Mouse (Mus musculus) kidney, adult 11 months (tissue): ENCODE results near the gene Kremen1.

Source experiments
- DNase-seq: peaks from one replicate; pipeline ENCODE4 v3.0.0; 2022

The Kremen1 gene

DNA sequence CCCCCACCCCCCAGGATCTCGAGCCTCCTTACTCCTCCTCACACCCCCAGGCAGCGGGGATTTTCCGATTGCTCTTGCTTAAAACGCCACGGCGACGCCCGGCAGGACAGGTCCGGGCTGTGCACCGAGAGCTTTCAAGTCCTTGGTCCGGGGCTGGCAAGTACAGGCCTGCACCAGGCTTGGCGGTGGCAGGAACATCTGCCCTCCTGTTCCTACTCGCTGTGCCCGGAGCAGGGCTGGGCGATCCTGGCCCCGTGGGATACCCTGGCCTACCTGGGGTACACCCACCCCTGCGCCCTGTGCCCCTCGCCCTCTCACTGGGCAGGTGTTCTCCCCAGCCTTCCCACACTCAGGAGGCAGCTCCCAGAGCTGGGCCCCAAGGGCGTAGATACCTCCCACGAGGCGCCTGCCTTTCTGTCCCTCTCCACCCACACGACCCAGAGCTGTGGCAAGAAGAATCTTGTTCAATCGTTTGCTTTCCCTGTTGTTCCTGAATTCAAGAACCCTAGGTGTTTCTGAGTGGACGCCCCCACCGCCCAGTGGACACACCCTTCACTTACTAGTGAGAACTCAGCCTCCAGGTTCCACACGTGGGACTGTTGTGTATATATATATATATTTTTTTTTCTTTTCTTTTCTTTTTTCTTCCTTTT is 1.8 kb upstream of the Kremen1 start:
- no peak for DNase-seq

DNA sequence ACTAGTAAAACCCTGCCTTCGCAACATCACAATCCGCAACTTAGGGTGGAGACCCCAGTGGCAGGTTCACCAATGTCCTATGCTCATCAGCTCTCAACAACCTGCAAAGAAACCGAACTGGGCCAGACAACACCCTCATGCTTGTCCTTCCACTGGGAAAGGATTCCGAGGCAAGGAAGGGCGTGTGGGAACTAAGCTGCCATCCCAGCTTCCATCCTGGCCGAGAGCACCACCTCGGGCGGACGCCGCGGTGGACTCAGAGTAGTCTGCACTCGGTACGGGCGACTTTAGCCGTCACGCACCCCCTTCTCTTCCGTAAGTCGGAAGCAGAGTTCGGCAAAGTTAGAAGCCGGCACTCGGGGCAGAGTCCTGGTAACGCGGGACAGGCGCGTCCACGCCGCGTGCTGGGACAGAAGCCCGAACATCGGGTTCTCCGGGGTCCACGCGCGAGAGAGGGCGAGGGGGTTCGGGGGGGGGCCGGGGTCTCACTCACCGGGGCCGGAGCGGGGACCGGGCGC is 357 bp downstream of the Kremen1 start:
- DNase-seq: peak; percentile 38

DNA sequence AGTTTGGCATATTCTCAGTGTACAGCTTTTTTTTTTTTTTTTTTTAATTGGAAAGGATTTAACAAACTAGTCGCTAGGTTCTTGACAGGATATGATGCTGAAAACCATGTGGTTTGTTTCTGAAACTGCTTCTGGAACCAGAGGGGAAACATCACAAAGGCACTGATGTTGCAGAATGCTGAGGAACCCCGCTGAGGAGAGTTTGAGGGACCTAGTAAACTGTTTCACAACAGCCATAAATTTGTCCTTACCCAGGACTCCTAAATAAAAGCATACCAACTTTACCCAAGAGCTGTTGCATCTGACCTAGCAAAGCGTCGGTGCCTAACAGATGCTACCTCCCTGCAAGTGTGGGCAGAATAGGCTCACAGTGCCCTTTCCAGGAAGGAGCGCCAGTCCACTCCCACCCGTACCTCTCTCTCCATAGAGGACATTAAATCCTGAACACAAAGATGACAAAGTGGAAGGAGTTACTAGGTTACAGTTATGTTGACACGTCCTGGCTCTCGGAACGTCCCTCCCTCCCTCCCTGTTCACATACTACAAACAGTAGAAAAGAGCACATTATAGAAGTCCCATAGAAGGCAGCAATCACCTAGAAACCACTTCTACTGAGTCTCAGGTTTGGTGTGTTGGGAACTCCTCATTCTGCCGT is 1.3 kb downstream of the Kremen1 start:
- DNase-seq: no peak

DNA sequence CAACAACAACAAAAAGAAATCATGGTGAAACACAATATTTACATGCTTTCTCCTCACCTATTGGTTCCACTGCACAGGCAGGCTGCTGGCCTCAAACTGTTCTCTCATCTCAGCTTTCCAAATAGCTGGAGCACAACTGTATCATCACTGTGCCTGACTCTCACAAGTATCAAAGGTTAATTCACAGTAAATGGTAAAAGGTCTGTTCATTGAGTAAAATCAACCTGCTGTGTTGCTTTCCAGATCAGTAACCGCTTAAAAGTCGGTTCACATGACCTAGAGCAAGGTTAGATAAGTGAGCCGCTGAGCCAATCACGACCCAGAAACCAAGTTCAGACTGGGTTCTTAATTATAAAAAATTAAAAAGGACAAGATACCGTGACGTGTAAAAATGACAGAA is 3.3 kb downstream of the Kremen1 start:
- no peak for DNase-seq

DNA sequence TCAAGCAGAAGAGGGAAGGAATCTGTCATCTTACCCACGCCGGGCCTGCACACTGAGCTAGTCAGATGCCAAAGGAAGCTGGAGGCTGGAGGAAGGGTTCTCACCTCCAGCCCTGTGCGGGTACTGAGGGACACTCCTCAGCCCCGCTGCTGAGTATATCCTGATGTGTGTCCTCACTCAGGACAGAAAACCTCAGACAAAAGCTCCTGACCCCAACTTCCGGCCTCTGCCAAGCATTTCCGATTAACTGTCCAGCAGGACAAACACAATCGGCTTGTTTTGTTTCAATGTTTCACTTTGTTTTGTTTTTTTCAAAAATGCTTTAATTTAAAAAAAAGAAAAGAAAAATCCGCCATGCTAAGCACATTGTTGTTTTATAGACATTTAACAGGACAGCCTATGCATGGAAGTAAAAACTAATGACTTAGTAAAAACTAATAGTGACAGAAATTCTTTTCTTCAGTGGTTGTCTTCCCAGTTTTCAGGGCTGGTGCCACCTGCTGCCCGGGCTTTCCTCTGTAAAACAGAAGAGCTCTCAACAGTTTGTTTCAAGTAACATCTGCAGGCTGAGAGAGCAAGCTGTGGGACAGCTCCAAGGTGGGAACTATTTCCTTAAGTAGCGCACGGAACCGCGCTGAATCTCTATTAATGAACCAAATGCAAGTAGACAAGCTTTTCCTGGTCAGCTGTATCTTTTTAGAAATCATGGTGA is 4.1 kb downstream of the Kremen1 start:
- peak; percentile 44 for DNase-seq

DNA sequence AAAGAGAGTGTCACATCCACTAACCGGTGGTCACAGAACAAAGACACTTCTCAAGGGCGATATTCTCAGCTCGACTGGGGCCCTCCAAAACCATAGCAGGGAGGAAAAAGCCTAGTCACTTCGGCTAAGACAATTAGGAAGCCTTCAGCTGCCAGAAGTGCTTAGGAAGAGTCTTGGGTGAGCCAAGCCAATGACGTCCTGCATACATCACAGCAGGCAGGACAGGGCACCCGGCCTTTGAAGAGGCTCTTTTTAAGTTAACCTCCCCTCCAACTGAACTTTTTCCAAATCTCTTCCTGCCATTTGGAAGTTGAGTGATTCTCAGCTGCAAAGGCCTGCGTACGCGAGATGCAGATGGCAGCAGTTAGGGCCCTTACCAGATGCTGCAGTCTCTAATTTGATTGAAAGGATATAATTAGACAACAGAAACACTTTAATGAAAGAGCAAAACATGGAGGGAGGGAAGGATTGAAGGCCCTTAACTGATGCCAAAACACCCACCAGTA is 5.8 kb downstream of the Kremen1 start:
- no peak for DNase-seq

DNA sequence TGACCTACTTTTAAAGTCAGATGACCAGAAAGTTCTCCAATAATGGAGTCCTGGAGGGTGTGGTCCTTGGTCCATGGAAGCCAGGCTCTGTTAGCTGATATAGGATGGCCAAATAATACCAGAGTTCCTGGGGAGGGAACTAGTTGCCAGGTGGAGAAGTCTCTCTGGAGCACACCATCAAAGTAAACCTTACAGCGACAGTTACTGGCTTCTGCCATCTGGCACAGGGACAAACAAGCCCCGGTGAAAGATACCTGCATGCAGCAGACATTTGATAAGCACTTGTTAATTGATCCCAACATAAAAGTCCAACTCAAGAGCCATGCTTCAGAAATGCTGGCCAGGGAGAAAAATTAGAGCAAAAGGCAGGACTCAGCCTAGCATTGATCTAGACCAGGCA is 7.3 kb downstream of the Kremen1 start:
- DNase-seq: no peak

DNA sequence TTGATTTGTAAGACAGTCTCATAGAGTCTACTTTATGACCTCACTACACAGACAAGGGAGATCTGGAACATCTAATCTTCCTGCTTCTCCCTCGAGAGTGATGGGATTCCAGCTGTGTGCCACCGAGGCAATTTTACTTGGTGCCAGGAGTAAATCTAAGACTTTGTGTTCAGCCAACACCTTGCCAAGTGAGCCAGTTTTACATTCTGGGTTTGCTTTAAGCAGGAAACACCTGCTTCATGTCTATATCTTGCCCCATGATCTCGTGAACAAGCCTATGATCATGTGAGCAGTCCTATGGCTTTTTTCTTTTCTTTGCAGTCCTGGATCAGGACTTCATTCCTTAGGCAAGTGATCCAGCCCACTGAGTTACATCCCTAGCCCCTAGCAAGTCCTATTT is 7.8 kb downstream of the Kremen1 start:
- DNase-seq: no peak

DNA sequence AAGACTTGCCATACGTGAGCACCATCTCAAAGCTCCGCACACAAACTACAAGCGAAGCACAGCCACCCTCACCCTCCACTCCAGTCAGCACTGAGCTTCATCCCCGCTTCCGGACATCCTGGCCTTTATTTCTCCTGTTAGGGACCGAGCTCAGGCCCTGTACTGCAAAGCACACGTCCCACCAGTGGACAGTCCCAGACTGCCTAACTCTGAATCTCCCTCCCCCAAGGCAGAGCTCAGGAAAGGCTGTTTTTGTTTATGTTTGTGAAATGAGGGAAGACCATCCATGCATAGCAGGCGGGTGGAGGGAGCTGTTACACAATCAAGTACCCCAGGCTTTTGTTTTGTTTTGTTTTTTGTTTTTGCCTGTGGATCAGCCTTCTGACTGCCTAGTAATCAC is 8.6 kb downstream of the Kremen1 start:
- DNase-seq: no peak

DNA sequence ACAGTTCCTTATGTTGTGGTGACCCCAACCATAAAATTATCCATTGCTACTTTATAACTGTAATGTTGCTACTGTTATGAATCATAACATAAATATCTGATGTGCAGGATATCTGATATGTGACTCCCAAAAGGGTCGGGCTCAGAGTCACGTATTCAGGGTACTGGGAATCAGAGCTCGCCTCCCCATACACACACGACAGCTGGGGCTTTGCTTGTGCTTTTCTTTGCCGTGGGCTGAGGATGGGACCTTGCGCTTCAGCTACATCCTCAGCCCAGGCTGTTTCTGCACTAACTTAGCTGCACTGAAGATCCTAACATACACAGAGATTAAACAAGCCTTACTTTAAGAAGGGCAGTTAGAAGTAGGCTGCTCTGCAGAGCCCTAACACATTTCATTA is 10.2 kb downstream of the Kremen1 start:
- DNase-seq: no peak

DNA sequence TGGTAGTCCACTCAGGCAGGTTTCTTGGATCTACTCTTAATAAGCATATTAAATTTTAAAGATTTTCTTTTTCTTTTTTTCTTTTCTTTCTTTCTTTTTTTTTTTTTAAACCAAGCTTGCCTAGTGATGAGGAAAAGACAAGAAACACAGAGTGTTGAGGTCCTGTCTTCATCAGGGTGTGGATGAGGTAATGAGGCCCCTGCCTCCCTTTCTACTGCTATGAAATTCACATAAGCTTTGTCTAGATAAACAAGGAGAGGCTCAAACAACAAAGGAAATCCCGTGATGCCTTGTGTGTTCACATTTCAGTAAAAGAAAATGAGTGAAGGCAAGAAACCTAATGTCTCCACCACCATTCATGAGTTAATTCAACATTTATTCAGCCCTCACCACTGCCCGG is 13.2 kb downstream of the Kremen1 start:
- DNase-seq: no peak

DNA sequence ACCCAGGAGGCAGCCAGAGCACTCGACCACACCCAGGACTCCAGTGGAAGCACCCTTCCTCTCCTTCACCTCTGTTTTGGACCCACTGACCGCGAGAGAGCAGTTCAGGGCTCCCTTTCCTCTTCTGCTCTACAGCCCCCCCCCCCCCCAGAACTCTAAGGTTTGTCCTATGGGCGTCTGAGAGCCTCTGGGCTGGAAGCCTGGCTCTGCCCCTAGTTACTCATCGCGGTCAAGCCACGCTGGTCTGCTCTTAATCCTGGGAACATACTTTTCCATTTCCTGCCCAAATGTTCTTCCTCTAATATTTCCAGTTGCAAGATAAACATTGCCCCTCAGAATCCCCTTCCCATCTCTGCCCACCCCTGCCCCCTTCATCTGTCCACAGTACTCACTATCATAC is 15.9 kb downstream of the Kremen1 start:
- DNase-seq: no peak

DNA sequence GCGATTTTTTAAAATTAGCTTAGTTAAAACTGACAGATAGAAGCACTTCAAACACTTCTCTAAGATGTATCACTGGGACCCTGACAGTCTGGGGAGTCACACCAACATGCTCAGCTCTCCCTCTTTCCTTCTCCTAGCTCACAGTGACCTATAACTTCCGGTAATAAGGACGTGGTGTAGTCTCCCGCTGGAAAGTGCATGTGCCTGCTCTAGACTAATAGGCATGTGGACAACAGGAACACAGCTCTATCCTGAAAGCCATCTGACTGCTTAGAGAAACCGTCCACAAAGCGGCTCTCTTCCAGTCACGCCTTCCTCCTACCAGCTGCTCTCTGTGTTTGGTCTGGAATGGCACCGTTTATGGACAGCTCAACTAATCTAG is 16.6 kb downstream of the Kremen1 start:
- DNase-seq: no peak

DNA sequence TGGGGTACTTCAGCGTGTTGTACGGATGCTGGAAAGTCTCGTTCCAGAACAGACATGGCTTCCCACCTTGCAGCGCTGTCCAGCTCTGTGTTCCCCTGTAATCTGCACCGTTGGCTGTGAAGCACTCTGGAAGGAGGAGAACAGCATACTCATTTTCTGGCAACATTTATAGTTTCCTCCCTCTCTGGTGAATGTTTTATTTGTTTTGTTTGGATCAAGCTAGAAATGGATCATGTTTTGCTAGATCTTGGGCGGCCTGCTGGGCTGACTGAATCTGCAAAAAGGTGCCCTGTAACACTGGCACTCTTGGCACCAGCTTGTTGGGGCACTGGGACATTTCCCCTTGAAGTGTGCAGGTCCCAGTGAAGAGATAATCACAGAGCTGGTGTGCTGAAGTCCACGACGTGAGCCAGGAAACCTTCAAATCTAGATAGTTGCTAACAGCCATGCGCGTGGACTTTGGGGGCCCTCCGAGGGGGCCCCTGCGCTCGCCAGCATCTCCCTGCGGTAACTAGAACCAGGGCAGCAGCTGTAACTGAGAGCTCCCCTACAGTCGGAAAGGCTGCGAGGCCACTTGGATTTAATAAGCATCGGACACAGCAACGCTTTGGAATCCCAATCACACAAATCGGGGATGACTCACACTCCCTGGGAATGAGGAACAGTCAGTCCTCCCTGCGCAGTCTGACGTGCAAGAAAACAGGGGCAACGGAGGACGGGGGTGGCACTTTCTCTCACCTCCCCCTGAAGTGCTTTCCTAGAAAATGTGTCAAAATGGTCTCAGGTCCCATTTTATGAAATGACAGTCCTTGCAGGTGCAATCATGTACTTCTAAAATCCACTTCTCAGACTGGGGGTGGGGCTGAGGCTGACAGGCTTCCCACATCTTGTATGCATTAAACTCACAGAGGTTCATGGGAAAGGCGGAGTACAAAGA is 17.3 kb downstream of the Kremen1 start:
- DNase-seq: peak; percentile 52

DNA sequence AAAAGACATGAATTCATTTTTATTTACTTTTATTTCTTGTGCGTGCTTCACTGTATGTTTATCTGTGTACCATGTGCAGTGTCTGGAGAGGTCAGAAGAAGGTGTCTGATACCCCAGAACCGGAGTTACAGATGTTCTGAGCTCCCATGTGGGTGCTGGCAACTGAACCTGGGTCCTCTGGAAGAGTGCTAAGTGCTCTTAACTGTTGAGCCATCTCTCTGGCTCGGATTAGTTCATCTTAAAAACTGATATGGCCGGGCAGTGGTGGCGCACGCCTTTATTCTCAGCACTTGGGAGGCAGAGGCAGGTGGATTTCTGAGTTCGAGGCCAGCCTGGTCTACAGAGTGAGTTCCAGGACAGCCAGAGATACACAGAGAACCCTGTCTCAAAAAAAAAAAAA is 18.1 kb downstream of the Kremen1 start:
- no peak for DNase-seq

DNA sequence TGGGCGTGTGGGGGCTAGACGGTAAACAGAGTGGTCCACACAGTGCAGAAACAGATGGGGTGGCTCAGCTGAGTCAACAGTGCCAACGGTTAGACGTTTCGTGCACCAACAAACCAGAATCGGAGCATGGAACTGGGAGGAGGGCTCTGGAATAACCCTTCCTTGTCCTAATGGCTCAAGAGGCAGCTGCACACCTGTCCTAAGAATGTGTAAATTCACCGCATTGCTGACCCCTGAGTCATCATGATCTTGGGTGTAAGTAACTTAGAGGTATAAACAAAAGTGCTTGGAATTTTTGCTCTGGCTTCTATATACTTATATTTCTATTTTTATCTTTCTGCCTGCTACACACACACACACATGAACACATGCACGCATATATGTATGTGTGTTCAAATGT is 19.2 kb downstream of the Kremen1 start:
- no peak for DNase-seq

DNA sequence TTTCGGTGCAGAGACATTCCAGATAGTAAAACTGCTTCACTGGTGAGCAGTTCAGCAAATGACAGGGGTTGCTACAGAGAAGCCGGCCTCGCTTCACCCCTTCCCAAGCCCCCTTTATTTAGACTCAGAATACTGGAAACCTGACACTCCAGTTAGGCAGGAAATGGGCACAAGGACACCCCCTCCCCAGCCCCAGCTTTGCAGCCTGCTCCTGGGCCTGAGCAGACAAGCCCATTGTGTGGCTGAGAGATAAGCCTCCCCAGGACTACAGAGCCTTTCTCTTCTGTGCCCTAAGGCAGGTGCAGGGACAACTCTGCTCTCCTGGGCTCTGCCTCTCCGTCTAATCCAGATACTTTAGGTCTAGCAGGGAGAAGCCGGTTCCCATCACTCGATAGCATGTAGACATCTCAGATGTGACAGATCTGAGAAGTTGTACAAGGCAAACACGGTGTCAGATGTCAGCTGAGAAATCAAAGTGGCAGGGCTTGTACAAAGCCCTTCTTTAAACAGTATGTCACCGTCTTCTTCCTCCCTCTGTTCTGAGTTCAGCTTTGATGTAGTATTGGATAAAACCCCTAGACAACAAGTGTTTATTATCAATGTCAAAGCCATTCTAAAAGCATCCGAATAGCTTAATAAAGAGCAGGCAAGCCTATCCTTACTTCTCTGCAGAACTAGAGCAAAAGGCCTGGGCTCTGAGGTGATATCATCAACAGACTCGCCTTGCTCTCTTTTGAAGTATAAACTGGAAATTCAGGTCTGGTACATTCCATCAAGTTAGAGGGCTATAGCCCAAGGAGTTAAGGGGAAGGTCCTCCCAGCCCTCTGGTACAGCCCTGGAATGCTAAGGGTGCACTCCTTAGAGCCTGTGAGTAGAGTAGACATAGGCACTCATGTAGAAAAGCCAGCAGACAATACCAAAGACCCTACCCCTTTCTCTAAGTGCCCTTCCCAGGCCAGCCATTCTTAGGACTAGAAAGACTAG is 21.4 kb downstream of the Kremen1 start:
- no peak for DNase-seq

DNA sequence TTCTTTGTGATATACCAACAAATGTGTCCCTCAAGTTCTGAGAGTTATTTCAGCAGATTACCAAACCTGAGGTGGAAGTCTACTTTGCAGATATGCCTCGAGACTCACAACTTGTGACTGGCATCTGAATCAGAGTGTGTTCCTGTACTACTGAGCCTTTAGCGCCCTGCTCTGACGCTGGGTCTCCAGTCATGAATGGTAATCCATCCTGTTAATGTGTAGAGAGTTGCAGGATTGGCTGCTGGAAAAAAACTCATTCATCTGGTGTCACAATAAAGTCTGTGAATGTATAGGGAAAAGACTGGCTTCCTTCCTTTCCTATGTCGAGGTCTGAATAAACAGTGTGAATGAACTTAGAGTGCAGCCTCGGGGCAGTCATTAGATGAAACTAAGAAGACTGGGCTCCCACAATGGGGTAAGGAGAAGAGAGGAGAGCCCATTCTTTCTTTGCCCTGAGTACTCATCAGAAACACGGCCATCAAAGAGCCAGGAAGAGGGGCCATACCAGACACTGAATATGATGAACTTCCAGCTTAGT is 41.4 kb downstream of the Kremen1 start:
- DNase-seq: no peak

DNA sequence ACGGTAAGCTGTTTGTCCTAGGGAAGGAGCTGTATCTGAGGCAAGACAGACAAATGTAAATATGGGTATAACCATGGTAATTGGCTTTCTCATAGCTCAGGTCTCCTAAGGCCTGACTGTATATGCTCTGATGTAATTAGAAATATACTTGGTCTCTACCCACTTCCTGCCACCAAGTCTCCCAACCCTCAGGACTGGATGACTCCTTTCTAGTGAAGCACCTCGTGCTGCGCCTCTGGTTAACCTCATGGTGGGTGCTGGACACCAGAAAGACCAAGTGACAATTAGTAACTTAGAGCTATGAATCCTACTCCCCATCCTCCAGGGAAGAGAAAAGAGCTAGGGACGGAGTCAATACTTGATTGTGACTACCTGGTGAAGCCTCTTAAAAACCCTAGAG is 42.0 kb downstream of the Kremen1 start:
- DNase-seq: no peak

DNA sequence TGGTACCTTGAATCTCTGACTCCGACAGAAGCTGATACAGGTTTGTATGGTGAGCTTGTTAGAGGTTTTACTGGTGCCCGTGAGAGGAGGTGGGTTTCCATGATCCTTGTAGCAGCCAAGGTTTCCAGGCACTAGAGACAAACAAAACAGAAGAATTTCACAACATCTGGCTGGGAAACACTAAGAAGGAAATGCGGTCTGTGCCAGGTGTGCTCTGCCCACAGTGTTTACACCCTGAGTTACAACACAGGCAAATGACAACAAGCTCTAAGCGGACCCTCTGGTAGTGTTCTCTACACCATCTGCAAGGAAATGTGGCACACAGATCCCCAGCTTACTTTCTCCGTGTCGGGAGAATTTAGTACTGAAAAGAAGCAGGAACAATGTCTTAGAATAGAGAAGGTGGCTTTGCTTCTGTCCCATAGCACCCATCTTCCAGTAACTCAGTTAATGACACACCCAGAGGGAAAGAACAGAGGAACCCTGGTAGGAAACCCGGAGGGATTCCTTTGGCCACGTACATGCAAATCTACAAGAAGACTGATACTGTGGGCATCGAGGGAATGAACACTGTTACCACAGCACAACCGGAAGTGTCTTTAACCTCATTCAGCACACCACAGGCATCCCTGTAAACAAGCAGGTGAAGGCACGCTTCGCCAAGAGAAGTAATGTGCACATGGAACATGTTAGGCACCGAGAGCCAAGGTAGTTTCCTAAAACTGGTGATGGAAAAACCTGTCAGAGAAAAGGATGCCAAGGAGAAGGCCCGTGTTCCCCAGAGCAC is 45.8 kb downstream of the Kremen1 start:
- no peak for DNase-seq
